Mouse (Mus musculus) left cerebral cortex, adult 9 months (tissue): ENCODE measurements at regions not wholly inside any gene's neighbourhood (a gene's known extent, or its start where the extent isn't known, plus 50 kb on each side); places are given as distances from the start of the nearest gene placed in this dataset.
"Not testable (repeated sequence)": the region's sequence is repeated elsewhere in the genome, so short reads cannot be mapped to it uniquely, and the experiment has no call there.

ENCODE experiments used
- DNase-seq, 2 experiments: peaks; one replicate each; pipeline ENCODE4 v3.0.0; 2022; ENCODE audit warnings: low spot score in 2 of 2

GRCm38 (mm10) chr11:12589757-12590373, 125.1 kb upstream of the Cobl start:
- DNase-seq = no peak

- not testable (repeated sequence) for DNase-seq
Observed at GRCm38 (mm10) chr11:12584851-12585680, 120.3 kb upstream of the Cobl start.

DNA sequence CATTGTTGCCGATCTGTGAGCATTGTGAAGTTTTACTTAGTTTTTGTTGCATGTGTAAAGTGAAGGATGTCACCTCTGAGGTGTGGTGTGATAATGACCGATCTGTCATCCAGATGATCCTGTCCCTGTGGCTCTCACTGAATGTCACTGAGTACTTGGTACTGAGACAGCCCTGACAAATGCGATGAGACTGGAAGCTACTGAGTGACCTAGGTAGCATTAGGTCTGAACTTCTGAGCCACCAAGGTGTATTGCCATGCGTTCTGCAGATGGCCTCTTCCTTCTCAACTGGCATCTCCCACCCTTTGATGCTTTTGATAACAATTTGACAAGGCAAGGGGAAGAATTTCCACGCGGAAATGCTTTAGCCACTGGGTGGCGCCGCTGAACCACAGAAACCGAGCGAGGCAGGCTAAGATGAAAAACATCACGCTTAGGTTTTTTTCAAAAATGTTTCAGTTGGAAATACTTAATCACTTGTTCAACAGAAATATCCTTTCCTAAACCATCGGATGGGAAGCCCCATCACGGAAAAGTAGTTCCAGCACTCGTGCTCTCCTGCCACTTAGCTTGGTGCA, 114.3 kb upstream of the Cobl start:
- peak; percentile 19 to 72 for DNase-seq

DNA sequence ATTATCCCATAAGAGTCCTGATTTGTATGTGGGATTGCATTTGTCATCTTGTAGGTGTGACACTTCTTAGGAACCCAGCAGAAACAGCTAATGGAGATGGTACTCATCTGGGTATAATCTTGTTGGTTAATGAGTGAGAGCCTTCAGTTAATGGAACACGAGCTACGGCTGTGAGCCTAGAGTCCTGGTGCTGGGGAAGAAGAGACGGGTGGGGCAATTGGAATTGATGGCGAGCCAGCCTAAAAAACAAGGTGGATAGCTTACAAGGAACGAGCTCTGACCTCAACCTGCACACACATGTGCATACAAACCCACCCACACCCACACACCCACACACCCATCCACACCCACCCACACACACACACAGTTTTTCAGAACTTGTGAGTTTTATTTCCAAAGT, 94.9 kb upstream of the Cobl start:
- DNase-seq = no peak

- peak in 1 of 2 experiments; percentile 53 for DNase-seq
Observed at GRCm38 (mm10) chr11:12558995-12559633, 94.4 kb upstream of the Cobl start.

DNA sequence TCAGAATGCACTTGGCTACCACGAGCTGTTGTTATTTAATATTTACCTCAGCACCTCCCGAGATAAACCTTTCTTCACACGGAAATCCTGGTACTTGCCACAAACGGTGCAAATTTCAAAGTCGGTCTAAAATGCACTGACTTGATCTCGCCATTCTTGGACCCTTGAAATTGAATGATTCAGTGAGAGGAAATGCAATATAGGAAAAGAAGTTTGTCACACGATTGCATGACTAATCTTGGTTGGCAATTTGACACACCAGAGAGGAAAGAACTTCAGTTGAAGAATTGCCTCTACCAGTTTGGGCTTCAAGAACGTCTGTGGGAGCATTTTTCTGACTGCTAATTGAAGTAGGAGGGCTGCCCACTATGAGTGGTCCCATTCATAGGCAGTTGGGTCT, 93.4 kb upstream of the Cobl start:
- DNase-seq = no peak

GRCm38 (mm10) chr11:12545771-12546170, 81.0 kb upstream of the Cobl start:
- no peak for DNase-seq

GRCm38 (mm10) chr11:12543042-12543441, 78.3 kb upstream of the Cobl start:
- no peak for DNase-seq

- peak in 1 of 2 experiments; percentile 28 for DNase-seq
Observed at GRCm38 (mm10) chr11:12540333-12540870, 75.6 kb upstream of the Cobl start.

DNA sequence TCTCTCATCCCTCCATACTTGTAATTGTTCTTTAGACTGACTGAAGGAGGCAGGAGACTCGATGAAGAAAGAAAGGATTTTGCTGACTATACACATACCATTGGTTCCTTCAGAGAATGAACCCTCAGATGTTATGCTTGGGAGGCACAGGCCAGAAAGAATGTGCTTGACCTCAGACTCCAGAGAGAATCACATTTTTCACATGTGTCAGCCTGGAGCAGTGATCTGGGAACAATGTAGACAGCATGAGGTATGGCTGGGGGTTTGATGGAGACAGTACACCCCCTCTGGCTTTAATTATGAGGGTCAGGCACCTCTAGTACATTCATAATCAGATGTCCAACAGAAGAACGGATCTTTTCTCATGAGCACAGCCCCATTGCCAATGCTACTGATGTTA, 70.3 kb upstream of the Cobl start:
- no peak for DNase-seq

GRCm38 (mm10) chr11:12532288-12532687, 67.5 kb upstream of the Cobl start:
- DNase-seq = peak; percentile 73 to 80

DNA sequence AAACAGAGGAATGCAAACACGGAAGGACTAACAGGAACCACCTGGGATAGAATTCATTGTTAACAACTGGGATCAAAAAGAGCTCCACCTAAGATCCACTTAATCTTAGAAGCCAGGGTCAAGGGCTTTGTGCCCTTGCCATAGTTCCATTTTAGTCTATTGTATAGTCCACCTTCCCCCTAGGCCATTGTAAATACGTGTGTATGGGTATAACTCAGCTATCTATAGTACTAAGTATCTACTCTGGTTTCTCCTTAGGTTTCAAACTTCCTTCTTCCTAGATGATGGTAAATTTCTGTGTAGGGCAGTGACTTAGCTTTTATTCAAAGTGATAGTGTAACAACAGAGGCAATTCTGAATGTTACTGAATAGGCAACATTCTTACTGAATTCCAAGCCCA, 57.3 kb upstream of the Cobl start:
- not testable (repeated sequence) for DNase-seq

GRCm38 (mm10) chr11:12521286-12521685, 56.5 kb upstream of the Cobl start:
- DNase-seq = peak in 1 of 2 experiments; percentile 15

DNA sequence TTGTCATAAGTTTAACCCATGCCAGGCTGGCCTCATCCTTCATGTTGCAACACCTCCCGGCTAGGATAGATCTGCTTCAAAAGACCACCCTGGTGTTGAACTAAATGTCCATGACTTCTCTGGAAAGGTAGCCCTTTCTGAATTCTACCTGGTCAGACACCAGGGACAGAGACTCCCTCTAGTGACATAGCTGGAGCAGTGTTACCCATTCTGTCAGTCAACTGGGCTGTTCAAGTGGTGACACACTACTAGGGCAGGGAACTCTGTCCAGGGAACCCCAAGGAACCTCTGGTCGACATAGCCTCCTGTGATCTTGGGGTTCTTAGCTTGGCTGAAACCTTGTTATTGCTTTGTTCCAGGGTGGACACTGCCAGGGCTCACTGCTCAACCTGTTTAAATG, 51.6 kb upstream of the Cobl start:
- no peak for DNase-seq
